Mouse (Mus musculus): Measurements from ENCODE around the gene P4ha2. TPM values are rescaled to one million over a fixed set of nuclear protein-coding genes. Genes with fewer than 3 reads are reported as not detected.

P4ha2 gene
- polyA plus RNA-seq, 1 experiment from 2014 or later = 8.0 TPM

GRCm38 (mm10) chr11:54174226-54174625 lies 74.3 kb downstream of the P4ha2 start:
- H3K4me3 ChIP-seq (ENCODE audit: low read depth, low read length) = no peak overlapping the region
- no peaks in the 10 kb centered on the region for H3K36me3 ChIP-seq (ENCODE audit: control insufficient read depth, insufficient read depth)
- no peak for ATAC-seq (ENCODE audit: low read depth)
- 51% methylated on average over 4 of the region's 4 CpGs for WGBS (ENCODE audit: insufficient replicate concordance)
- H3K4me2 ChIP-seq (ENCODE audit: low read depth, low read length) = no peak overlapping the region
- H3K4me1 ChIP-seq (ENCODE audit: control insufficient read depth, low read depth, low read length) = no peaks in the 10 kb centered on the region
- no peak overlapping the region for H3K9ac ChIP-seq (ENCODE audit: low read depth, low read length)
- H3K27me3 ChIP-seq (ENCODE audit: control insufficient read depth, insufficient read depth, low read depth, low read length) = no peaks in the 10 kb centered on the region
- H3K27ac ChIP-seq (ENCODE audit: low read length) = no peak overlapping the region
- no peaks in the 10 kb centered on the region for H3K9me3 ChIP-seq (replicated peaks; ENCODE audit: control insufficient read depth, low read length)

- Histone ChIP-seq H3K9me3 (replicated peaks; ENCODE audit: control insufficient read depth, low read length) (no peaks in the 10 kb centered on the region), H3K4me3 (ENCODE audit: low read depth, low read length) (no peak overlapping the region), H3K9ac (ENCODE audit: low read depth, low read length) (no peak overlapping the region), H3K36me3 (ENCODE audit: control insufficient read depth, insufficient read depth) (no peaks in the 10 kb centered on the region), H3K4me1 (ENCODE audit: control insufficient read depth, low read depth, low read length) (no peaks in the 10 kb centered on the region), H3K27me3 (ENCODE audit: control insufficient read depth, insufficient read depth, low read depth, low read length) (no peaks in the 10 kb centered on the region), H3K4me2 (ENCODE audit: low read depth, low read length) (no peak overlapping the region), H3K27ac (ENCODE audit: low read length) (no peak overlapping the region)
- WGBS (ENCODE audit: insufficient replicate concordance) = 50% methylated on average over 2 of the region's 2 CpGs
- ATAC-seq (ENCODE audit: low read depth) = no peak
Observed at GRCm38 (mm10) chr11:54174877-54175276, 75.0 kb downstream of the P4ha2 start.

Other genes starting within 250 kb of the P4ha2 start
- 0.08 and 0.44 TPM in 2 replicates for gene Gm12216, start 240.8 kb upstream of the P4ha2 start, polyA plus RNA-seq (2015; fragmentation: Nextera tagmentation; extraction: Ambion mirVana)
- 2.4 and 2.6 TPM in 2 replicates for gene Slc22a5, start 208.4 kb upstream of the P4ha2 start, polyA plus RNA-seq (2015; fragmentation: Nextera tagmentation; extraction: Ambion mirVana)
- 0.92 and 1.2 TPM in 2 replicates for gene Slc22a21, start 119.8 kb upstream of the P4ha2 start, polyA plus RNA-seq (2015; fragmentation: Nextera tagmentation; extraction: Ambion mirVana)
- gene Slc22a4, start 72.0 kb upstream of the P4ha2 start, polyA plus RNA-seq (2015; fragmentation: Nextera tagmentation; extraction: Ambion mirVana) = 34.8 and 39.3 TPM in 2 replicates
- gene Pdlim4, start 31.1 kb upstream of the P4ha2 start, polyA plus RNA-seq (2015; fragmentation: Nextera tagmentation; extraction: Ambion mirVana) = 3.2 and 4.0 TPM in 2 replicates
- gene Csf2, start 149.6 kb downstream of the P4ha2 start, polyA plus RNA-seq (2015; fragmentation: Nextera tagmentation; extraction: Ambion mirVana) = not detected in 2 replicates
- gene Il3, start 167.2 kb downstream of the P4ha2 start, polyA plus RNA-seq (2015; fragmentation: Nextera tagmentation; extraction: Ambion mirVana) = not detected in 2 replicates
- 0.42 and 0.84 TPM in 2 replicates for gene Acsl6, start 203.7 kb downstream of the P4ha2 start, polyA plus RNA-seq (2015; fragmentation: Nextera tagmentation; extraction: Ambion mirVana)

All from liver, embryonic 16.5 days (tissue).